Mouse (Mus musculus) urinary bladder, postnatal 0 days (tissue): ENCODE results near the gene Dnajc28. TPM values are rescaled to one million over a fixed set of nuclear protein-coding genes. Genes with fewer than 3 reads are reported as not detected.

ENCODE experiments used
- polyA plus RNA-seq: library from polyadenylated mRNA; unstranded; fragments of >200 nt; fragmentation: Nextera tagmentation; extraction: Ambion mirVana; gene quantifications from 2 replicates; pipeline ENCODE4 v1.2.1, GENCODE M21; 2015

The Dnajc28 gene
- 0.81 and 1.3 TPM in 2 replicates for polyA plus RNA-seq

DNA sequence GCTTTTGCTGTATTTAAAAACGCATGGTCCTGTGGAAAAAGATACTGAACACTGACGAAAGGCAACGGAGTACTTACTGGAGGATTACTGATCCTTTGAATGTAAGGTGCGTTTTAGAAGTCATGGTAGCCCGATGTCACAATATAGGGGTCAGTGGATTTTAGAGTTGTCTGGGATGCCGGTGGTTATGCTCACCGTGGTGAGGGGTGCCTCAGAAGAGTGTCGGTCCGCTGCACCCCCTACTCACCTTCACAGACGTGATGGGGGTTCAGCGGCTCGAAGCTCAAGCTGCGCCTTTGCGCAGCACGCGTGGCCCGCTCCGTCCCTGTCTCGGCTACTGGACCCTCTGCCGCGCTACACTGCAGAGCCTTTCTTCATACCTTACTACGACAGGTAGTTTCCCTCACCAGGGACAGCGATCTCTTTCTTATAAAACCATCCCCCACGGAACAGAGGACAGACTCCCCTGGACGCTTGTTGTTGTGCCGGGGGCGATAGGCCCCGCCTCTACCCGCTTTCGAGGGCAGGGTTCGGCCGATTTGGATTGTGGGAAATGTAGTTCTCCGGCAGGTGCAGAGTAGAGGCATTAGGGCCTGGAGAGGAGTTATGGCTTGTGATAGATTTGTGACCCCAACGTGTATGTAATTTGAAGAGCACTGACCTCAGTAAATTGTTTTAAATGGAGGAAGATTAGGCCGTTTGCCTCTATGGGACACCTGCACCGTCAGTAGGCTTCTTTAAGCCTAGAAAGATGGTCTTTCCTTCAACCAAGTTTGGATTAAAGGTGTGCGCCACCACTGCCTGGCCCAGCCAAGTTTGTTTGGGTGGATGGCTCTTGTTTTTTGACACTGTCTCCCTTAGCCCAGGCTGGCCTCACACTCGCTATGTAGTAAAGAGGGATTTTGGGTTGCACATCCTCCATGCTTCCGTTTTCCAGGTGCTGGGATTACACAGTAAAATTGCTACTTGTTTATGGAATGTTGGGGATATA, at the start of gene Dnajc28:
TSS of gene Dnajc28 (minus strand) at position 516 of the 991 bp plus-strand sequence.

DNA sequence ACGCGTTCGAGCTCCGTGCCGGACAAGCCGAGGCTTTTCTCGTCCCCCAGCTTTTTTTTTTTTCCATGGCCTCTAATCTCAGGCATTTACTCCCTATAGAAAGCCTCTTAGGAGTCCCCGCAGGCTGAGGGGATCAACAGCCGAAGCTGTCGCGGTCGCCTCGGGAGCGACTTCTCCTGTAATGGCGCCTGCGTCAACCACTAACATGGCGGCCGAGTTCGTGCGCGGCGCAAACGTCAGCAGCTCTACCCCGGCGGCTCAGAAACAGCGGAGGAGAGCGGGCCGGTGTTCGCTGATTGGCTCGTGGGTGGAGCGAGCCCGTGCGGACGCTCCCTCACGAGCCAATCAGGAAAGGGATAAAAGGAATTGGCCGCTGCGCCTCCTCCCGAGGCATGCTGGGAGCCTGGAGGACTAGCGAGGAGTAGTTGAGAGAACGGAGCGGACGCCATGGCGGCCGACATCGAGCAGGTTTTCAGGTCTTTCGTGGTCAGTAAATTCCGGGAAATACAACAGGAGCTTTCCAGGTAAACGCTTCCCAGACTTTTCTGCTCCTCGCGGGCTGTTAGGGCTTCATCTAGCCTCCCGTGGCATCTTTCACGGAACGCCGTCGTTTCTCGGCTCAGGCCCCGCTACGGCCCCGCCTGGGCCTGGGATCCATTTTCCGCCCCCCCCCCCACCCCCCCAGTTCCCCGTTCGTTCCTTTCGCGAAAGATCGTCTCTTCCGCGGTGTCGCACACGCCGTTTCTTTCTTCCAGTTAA, 28.8 kb upstream of the Dnajc28 start, which contains the start of gene Son:
TSS of gene Son (plus strand) at position 46 of the 759 bp plus-strand sequence.

DNA sequence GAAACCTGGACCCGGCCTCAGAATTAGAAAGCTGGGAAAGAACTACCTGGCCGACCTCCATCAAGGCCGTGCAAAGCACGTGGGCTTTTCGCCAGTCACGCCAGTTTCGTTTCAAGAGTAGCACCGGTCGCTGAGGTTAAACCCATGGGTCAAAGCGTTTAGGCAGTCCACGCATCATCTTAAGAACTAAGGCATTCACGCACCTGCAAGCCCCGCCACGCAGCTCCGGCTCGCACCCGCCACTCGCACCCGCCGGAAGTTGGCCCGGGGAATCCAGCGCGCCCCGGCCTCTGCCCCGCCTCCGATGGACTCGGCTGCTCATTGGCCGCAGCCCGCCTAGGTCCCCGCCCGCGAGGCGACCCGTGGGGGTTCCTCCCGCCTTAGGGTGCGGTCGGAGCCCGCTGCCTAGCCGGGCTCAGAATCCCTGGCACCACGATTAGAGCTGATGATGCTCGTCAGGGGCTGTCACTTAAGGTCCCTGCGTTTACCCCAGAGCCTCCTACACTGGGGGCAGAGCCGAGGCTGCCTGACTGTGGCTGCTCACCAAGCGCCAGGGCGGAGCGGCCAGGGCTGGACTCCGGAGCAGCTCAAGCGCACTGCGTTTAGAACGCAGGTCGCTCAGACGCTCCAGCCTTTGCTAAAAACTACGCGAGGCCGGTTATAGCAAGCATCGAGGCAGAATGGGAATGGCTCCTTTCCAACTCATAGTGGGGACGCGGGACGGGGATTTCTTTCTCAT, 28.0 kb upstream of the Dnajc28 start, which contains the start of gene Gart:
TSS of gene Gart (minus strand) at position 272 of the 739 bp plus-strand sequence.

DNA sequence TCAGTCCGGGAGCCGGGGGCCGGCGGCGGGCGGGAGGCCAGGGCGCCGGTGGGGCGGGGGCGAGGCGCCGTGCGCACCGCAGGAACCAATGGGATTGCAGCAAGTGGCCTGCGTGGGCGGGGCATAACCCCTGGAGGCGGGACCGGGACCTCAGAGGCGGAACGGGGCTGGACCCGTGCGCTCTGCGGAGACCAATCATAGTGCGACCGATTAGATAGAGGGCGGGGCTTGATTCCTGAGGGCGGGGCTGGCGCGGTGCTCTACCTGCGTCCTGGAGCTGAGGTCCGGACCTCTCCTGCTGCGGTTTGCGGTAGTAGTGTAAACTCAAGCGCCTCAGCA, 21.2 kb downstream of the Dnajc28 start, which contains the start of gene Tmem50b:
TSS of gene Tmem50b (minus strand) at position 129 of the 339 bp plus-strand sequence.

Other genes with a start within 250 kb of the Dnajc28 start
- 60.6 and 68.5 TPM in 2 replicates for gene Ifnar2, start 246.2 kb downstream of the Dnajc28 start, polyA plus RNA-seq
- not detected in 2 replicates for gene Gm21970, start 227.3 kb downstream of the Dnajc28 start, polyA plus RNA-seq
- gene Il10rb, start 212.9 kb downstream of the Dnajc28 start, polyA plus RNA-seq: 45.5 and 48.4 TPM in 2 replicates
- 24.7 and 27.5 TPM in 2 replicates for gene Ifnar1, start 133.8 kb downstream of the Dnajc28 start, polyA plus RNA-seq
- gene Ifngr2, start 72.0 kb downstream of the Dnajc28 start, polyA plus RNA-seq: 47.8 and 50.0 TPM in 2 replicates
- 58.6 and 69.2 TPM in 2 replicates for gene Tmem50b, start 21.2 kb downstream of the Dnajc28 start, polyA plus RNA-seq
- gene Gart, start 27.9 kb upstream of the Dnajc28 start, polyA plus RNA-seq: 40.9 and 43.8 TPM in 2 replicates
- 56.2 and 65.8 TPM in 2 replicates for gene Son, start 28.5 kb upstream of the Dnajc28 start, polyA plus RNA-seq
- 6.8 and 7.8 TPM in 2 replicates for gene Donson, start 69.7 kb upstream of the Dnajc28 start, polyA plus RNA-seq
- 44.5 and 53.2 TPM in 2 replicates for gene Cryzl1, start 109.9 kb upstream of the Dnajc28 start, polyA plus RNA-seq
- 13.2 and 17.4 TPM in 2 replicates for gene Itsn1, start 110.3 kb upstream of the Dnajc28 start, polyA plus RNA-seq